Mouse (Mus musculus): Measurements from ENCODE around the gene Reln.

DNA sequence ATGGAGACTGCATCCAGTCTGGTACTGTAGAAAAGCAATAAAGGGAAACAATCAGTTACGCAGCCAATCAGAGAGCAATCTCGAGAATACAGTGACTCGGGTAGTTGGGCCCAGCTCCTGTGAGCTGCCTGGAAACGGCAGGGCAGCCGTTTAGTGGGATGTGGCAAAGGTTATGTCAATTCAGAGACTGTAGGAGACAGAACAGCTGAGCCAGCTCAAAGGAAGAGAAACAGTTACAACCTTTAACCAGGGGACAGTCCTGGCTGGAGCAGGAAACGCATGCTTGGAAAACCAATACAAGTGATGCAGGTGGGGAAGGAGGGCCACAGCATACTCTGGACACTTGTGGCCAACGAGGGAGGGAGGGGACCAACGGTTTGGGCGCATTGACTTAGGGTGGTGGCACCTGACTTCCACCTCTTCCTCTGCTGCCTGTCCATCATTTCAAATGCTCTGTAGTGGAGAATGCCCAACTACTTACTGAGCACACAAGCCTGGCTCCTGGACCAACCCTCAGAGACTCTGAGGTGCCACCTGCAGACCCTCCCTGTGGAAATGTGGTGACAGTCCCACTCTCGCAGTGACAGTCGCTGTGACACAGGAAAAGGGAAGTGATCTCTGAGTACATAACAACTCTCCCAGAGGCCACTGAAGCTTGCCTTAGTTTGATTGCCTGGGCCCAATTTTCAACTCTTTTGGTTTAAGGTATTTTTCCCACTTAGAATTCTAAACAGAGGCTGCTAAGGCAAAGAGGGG is 337.0 kb downstream of the Reln start:
- TF ChIP-seq POLR2A (IDR thresholded peaks at IDR 0.05; ENCODE audit: extremely low read depth, insufficient read depth, low read length) (no peak), CTCF (IDR thresholded peaks at IDR 0.05; ENCODE audit: extremely low read depth, insufficient read depth, low read length) (no peak)
